Mouse (Mus musculus): ENCODE results near the gene Bhlhe41. TPM values are rescaled to one million over a fixed set of nuclear protein-coding genes. Genes with fewer than 3 reads are reported as not detected.

Gene Bhlhe41
- polyA plus RNA-seq, 1 experiment from 2014 or later, result 0.77 TPM

- ATAC-seq, result no peak
- H3K27me3 ChIP-seq (replicated peaks; ENCODE audit: control insufficient read depth, insufficient read depth, low read length), result no peaks in the 10 kb centered on the region
- 90% methylated on average over 6 of the region's 6 CpGs for WGBS
These were observed 55.3 kb downstream of the Bhlhe41 start for GRCm38 (mm10) chr6:145810015-145810414.

GRCm38 (mm10) chr6:145809566-145809965, 55.8 kb downstream of the Bhlhe41 start:
- Histone ChIP-seq H3K4me1 (ENCODE audit: control insufficient read depth, insufficient read depth, low read length) (no peaks in the 10 kb centered on the region; the same call in 1 of the 2 replicates), H3K36me3 (ENCODE audit: control insufficient read depth, insufficient read depth, low read length) (no peaks in the 10 kb centered on the region; the same call in 1 of the 2 replicates), H3K9ac (ENCODE audit: low read depth, low read length) (no peak overlapping the region), H3K4me3 (ENCODE audit: low read length) (no peak overlapping the region), H3K27ac (ENCODE audit: low read length) (no peak overlapping the region), H3K4me2 (ENCODE audit: low read depth, low read length) (no peak overlapping the region), H3K9me3 (ENCODE audit: control insufficient read depth, low read length) (no peaks in the 10 kb centered on the region), H3K27me3 (replicated peaks; ENCODE audit: control insufficient read depth, insufficient read depth, low read length) (no peaks in the 10 kb centered on the region)
- WGBS, result 88% methylated on average over 7 of the region's 7 CpGs
- ATAC-seq, result no peak

More at GRCm38 (mm10) chr6:145810015-145810414, 55.3 kb downstream of the Bhlhe41 start:
- no peak overlapping the region for H3K27ac ChIP-seq (ENCODE audit: low read length)
- no peaks in the 10 kb centered on the region; the same call in 1 of the 2 replicates for H3K36me3 ChIP-seq (ENCODE audit: control insufficient read depth, insufficient read depth, low read length)
- no peaks in the 10 kb centered on the region; the same call in 1 of the 2 replicates for H3K4me1 ChIP-seq (ENCODE audit: control insufficient read depth, insufficient read depth, low read length)
- no peak overlapping the region for H3K9ac ChIP-seq (ENCODE audit: low read depth, low read length)
- H3K9me3 ChIP-seq (ENCODE audit: control insufficient read depth, low read length), result no peaks in the 10 kb centered on the region
- H3K4me2 ChIP-seq (ENCODE audit: low read depth, low read length), result no peak overlapping the region
- no peak overlapping the region for H3K4me3 ChIP-seq (ENCODE audit: low read length)

Other genes starting within 250 kb of the Bhlhe41 start
- gene Tuba3b, start 249.8 kb downstream of the Bhlhe41 start, polyA plus RNA-seq (2015; fragmentation: Nextera tagmentation; extraction: Ambion mirVana), result not detected in 2 replicates
- 3.1 and 3.2 TPM in 2 replicates for gene Rassf8, start 118.8 kb downstream of the Bhlhe41 start, polyA plus RNA-seq (2015; fragmentation: Nextera tagmentation; extraction: Ambion mirVana)
- gene Sspn, start 66.1 kb upstream of the Bhlhe41 start, polyA plus RNA-seq (2015; fragmentation: Nextera tagmentation; extraction: Ambion mirVana), result 6.1 and 6.6 TPM in 2 replicates